Mouse (Mus musculus): ENCODE results near the gene Aloxe3.

GRCm38 (mm10) chr11:69126706-69127095 lies 1.0 kb downstream of the Aloxe3 start:
- TF ChIP-seq CTCF (conservative IDR thresholded peaks at IDR 0.05 in 1 of 2, IDR thresholded peaks at IDR 0.05 in 1 of 2; ENCODE audit: low read depth in 2 of 2, low read length in 2 of 2): no peak
- TF ChIP-seq EP300 (IDR thresholded peaks at IDR 0.05; ENCODE audit: low read length): no peak
- no peak for TF ChIP-seq MXI1 (IDR thresholded peaks at IDR 0.05; ENCODE audit: low read depth, low read length)
- TF ChIP-seq POLR2A (IDR thresholded peaks at IDR 0.05; ENCODE audit: low read depth, low read length): no peak
- TF ChIP-seq ELF1 (IDR thresholded peaks at IDR 0.05; ENCODE audit: low read depth, low read length): no peak
- no peak for TF ChIP-seq E2F4 (IDR thresholded peaks at IDR 0.05; ENCODE audit: insufficient replicate concordance, low read depth, low read length)
- TF ChIP-seq JUN (IDR thresholded peaks at IDR 0.05; ENCODE audit: insufficient read depth, low read depth, low read length): no peak

Data from CH12.LX (cell line).